Mouse (Mus musculus) midbrain, embryonic 12.5 days (tissue): ENCODE measurements around the gene Gpr22. TPM values are rescaled to one million over a fixed set of nuclear protein-coding genes. Genes with fewer than 3 reads are reported as not detected.

ENCODE experiments used
- polyA plus RNA-seq: library from polyadenylated mRNA; unstranded; fragments of >200 nt; fragmentation: Nextera tagmentation; extraction: Ambion mirVana; gene quantifications from 2 replicates; pipeline ENCODE4 v1.2.1, GENCODE M21; 2016

Gpr22 gene
- polyA plus RNA-seq, 1 experiment from 2014 or later, result 9.0 TPM

Other genes starting within 250 kb of the Gpr22 start
- 17.1 and 17.7 TPM in 2 replicates for gene Cbll1, start 214.3 kb downstream of the Gpr22 start, polyA plus RNA-seq
- not detected in 2 replicates for gene Slc26a4, start 154.0 kb downstream of the Gpr22 start, polyA plus RNA-seq
- gene Bcap29, start 79.3 kb downstream of the Gpr22 start, polyA plus RNA-seq, result 23.9 and 26.7 TPM in 2 replicates
- gene Dus4l, start 59.1 kb downstream of the Gpr22 start, polyA plus RNA-seq, result 7.9 and 9.4 TPM in 2 replicates
- gene Cog5, start 59.1 kb downstream of the Gpr22 start, polyA plus RNA-seq, result 33.5 TPM in 2 replicates
- 88.7 and 98.5 TPM in 2 replicates for gene Hbp1, start 236.6 kb upstream of the Gpr22 start, polyA plus RNA-seq